Mouse (Mus musculus) forebrain, embryonic 15.5 days (tissue): Measurements from ENCODE around the gene Elf4. TPM values are rescaled to one million over a fixed set of nuclear protein-coding genes. Genes with fewer than 3 reads are reported as not detected.

ENCODE experiments used
- polyA plus RNA-seq: library from polyadenylated mRNA; unstranded; fragments of >200 nt; fragmentation: Nextera tagmentation; extraction: Ambion mirVana; gene quantifications from 2 replicates; pipeline ENCODE4 v1.2.1, GENCODE M21; 2015

Gene Elf4
- polyA plus RNA-seq, 1 experiment from 2014 or later, result 0.38 TPM

Other genes starting within 250 kb of the Elf4 start
- gene Utp14a, start 206.3 kb downstream of the Elf4 start, polyA plus RNA-seq, result 18.7 and 19.2 TPM in 2 replicates
- gene Bcorl1, start 121.8 kb downstream of the Elf4 start, polyA plus RNA-seq, result 6.5 and 7.5 TPM in 2 replicates
- gene Aifm1, start 50.4 kb upstream of the Elf4 start, polyA plus RNA-seq, result 52.3 TPM in 2 replicates
- gene Rab33a, start 56.2 kb upstream of the Elf4 start, polyA plus RNA-seq, result 94.3 and 96.5 TPM in 2 replicates
- gene Zfp280c, start 131.4 kb upstream of the Elf4 start, polyA plus RNA-seq, result 11.0 and 13.9 TPM in 2 replicates
- 46.4 and 48.7 TPM in 2 replicates for gene Slc25a14, start 160.3 kb upstream of the Elf4 start, polyA plus RNA-seq
- not detected in 2 replicates for gene Gpr119, start 211.3 kb upstream of the Elf4 start, polyA plus RNA-seq
- 24.8 and 31.2 TPM in 2 replicates for gene Rbmx2, start 231.9 kb upstream of the Elf4 start, polyA plus RNA-seq